Mouse (Mus musculus) stomach, postnatal 0 days (tissue): ENCODE measurements at regions not wholly inside any gene's neighbourhood (a gene's known extent, or its start where the extent isn't known, plus 50 kb on each side); places are given as distances from the start of the nearest gene placed in this dataset.

ENCODE experiments used
- CTCF ChIP-seq: IDR thresholded peaks from 2 replicates; pipeline ENCODE4 v1.5.1; 2016; ENCODE audit warnings: antibody characterized with exemption, low read depth, mild to moderate bottlenecking, moderate library complexity
- EP300 ChIP-seq: optimal IDR thresholded peaks from 2 replicates; pipeline ENCODE3; 2016; ENCODE audit warnings: antibody characterized with exemption

- TF ChIP-seq EP300 (no peak), CTCF (no peak)
These were observed 179.5 kb downstream of the Fam169b start for GRCm38 (mm10) chr7:68453028-68453692.
